Mouse (Mus musculus): ENCODE results near the gene Mkln1. TPM values are rescaled to one million over a fixed set of nuclear protein-coding genes. Genes with fewer than 3 reads are reported as not detected.

Gene Mkln1
- polyA plus RNA-seq, 1 experiment from 2014 or later, result 213 TPM

DNA sequence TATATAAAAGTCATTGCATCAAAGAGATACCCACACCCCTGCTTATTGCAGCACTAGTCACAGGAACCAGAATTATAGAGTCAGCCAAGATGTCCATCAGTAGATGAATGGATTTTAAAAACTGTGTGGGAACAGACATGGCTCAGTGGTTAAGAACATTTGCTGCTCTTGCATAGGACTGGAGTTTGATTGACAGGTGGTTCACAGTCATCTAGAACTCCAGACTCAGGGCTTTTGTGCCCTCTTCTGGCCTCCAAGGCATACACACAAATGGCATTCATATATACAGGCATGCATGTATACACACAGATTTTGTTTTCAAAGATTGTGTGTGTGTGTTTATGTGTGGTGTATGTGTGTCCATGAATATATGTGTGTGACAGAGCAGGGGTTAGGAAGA is 14.0 kb downstream of the Mkln1 start:
- Histone ChIP-seq H3K4me3 (ENCODE audit: low read depth, low read length) (no peak overlapping the region), H3K9ac (ENCODE audit: low read length) (no peak overlapping the region), H3K4me2 (ENCODE audit: low read depth, severe bottlenecking) (no peak overlapping the region), H3K27me3 (ENCODE audit: control insufficient read depth, insufficient read depth, low read length) (no peaks in the 10 kb centered on the region), H3K27ac (replicated peaks; ENCODE audit: low read depth, low read length) (no peak overlapping the region), H3K9me3 (ENCODE audit: control insufficient read depth, low read length) (no peaks in the 10 kb centered on the region), H3K36me3 (ENCODE audit: control insufficient read depth, insufficient read depth, low read length) (no peaks in the 10 kb centered on the region), H3K4me1 (ENCODE audit: control insufficient read depth, insufficient read depth, low read length) (no peaks in the 10 kb centered on the region)
- DNase-seq (ENCODE audit: low spot score), result no peak
- no peak for ATAC-seq (ENCODE audit: insufficient number of reproducible peaks, low FRiP score, low TSS enrichment, low read depth)

DNA sequence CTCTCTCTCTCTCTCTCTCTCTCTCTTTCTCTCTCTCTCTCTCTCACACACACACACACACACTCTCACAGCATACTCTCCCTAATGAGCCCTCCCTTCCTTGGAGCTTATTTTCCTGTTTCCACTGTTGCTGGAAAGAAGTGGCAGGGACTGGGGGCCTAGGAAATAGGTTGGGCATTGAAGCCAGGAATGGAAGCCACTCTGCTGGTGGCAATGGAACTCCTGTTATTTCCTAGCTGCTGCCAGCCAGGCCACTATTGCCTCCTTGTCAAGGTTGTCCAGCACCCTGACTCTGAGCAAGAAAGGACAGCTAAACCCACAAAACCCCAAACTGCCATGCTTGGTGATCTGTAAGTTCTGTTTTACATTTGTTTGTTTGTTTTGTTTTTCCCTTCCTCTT is 15.0 kb downstream of the Mkln1 start:
- no peaks in the 10 kb centered on the region for H3K4me1 ChIP-seq (ENCODE audit: control insufficient read depth, insufficient read depth, low read length)

DNA sequence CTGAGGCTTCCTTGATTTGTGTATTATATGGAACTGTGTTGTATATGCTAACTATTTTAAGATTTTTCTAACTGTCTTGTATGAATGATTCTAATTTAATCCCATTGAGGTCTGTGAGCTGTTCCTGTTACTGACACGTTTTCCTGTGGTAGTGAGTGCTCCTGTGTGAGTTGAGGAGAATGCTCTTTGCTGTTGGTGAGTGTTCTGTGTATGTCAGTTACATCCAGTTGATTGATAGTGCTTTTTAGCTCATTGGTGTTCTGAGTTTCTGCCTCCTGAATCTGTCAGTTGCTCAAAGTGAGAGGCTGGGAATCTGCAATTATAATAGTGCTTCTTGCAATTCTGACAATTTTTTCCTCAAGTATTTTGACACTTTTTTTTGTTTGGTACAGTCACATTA is 15.8 kb downstream of the Mkln1 start:
- Histone ChIP-seq H3K4me3 (ENCODE audit: low read depth, low read length) (no peak overlapping the region), H3K4me2 (ENCODE audit: low read depth, severe bottlenecking) (no peak overlapping the region), H3K9ac (ENCODE audit: low read length) (no peak overlapping the region), H3K36me3 (ENCODE audit: control insufficient read depth, insufficient read depth, low read length) (no peaks in the 10 kb centered on the region), H3K27me3 (ENCODE audit: control insufficient read depth, insufficient read depth, low read length) (no peaks in the 10 kb centered on the region), H3K27ac (replicated peaks; ENCODE audit: low read depth, low read length) (no peak overlapping the region), H3K9me3 (ENCODE audit: control insufficient read depth, low read length) (no peaks in the 10 kb centered on the region), H3K4me1 (ENCODE audit: control insufficient read depth, insufficient read depth, low read length) (no peaks in the 10 kb centered on the region)
- 47% methylated on average over 1 of the region's 1 CpGs for WGBS
- no peak for DNase-seq (ENCODE audit: low spot score)
- no peak for ATAC-seq (ENCODE audit: insufficient number of reproducible peaks, low FRiP score, low TSS enrichment, low read depth)

More for the DNA sequence above, 15.0 kb downstream of the Mkln1 start:
- DNase-seq (ENCODE audit: low spot score) (no peak), ATAC-seq (ENCODE audit: insufficient number of reproducible peaks, low FRiP score, low TSS enrichment, low read depth) (no peak)
- H3K4me2 ChIP-seq (ENCODE audit: low read depth, severe bottlenecking), result no peak overlapping the region
- H3K27me3 ChIP-seq (ENCODE audit: control insufficient read depth, insufficient read depth, low read length), result no peaks in the 10 kb centered on the region
- no peak overlapping the region for H3K9ac ChIP-seq (ENCODE audit: low read length)
- no peak overlapping the region for H3K4me3 ChIP-seq (ENCODE audit: low read depth, low read length)
- no peak overlapping the region for H3K27ac ChIP-seq (replicated peaks; ENCODE audit: low read depth, low read length)
- no peaks in the 10 kb centered on the region for H3K9me3 ChIP-seq (ENCODE audit: control insufficient read depth, low read length)
- no peaks in the 10 kb centered on the region for H3K36me3 ChIP-seq (ENCODE audit: control insufficient read depth, insufficient read depth, low read length)

DNA sequence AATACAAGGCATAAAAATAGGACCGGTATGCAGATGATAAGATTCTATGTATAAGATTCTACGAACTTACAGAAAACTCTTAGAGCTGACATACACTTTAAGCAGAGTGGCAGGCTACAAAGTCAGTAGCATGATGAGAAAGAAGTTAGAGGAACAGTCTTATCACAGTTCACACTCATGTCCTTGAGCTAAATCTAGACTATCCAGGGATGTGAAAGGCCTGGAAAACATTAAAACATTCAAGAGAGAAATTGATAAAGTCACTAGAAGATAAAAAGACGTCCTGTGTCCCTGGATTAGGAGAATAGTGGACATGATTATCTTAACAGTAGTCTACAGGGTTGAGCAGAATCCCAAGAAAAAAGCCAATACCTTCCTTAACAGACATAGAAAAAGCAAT is 26.9 kb downstream of the Mkln1 start:
- no peaks in the 10 kb centered on the region for H3K27me3 ChIP-seq (ENCODE audit: control insufficient read depth, insufficient read depth, low read length)
- no peaks in the 10 kb centered on the region for H3K4me1 ChIP-seq (ENCODE audit: control insufficient read depth, insufficient read depth, low read length)
- H3K4me2 ChIP-seq (ENCODE audit: low read depth, severe bottlenecking), result no peak overlapping the region
- no peaks in the 10 kb centered on the region for H3K9me3 ChIP-seq (ENCODE audit: control insufficient read depth, low read length)
- ATAC-seq (ENCODE audit: insufficient number of reproducible peaks, low FRiP score, low TSS enrichment, low read depth), result no peak
- DNase-seq (ENCODE audit: low spot score), result no peak
- H3K36me3 ChIP-seq (ENCODE audit: control insufficient read depth, insufficient read depth, low read length), result no peaks in the 10 kb centered on the region
- no peak overlapping the region for H3K4me3 ChIP-seq (ENCODE audit: low read depth, low read length)
- no peak overlapping the region for H3K9ac ChIP-seq (ENCODE audit: low read length)
- no peak overlapping the region for H3K27ac ChIP-seq (replicated peaks; ENCODE audit: low read depth, low read length)
- 89% methylated on average over 3 of the region's 3 CpGs for WGBS

DNA sequence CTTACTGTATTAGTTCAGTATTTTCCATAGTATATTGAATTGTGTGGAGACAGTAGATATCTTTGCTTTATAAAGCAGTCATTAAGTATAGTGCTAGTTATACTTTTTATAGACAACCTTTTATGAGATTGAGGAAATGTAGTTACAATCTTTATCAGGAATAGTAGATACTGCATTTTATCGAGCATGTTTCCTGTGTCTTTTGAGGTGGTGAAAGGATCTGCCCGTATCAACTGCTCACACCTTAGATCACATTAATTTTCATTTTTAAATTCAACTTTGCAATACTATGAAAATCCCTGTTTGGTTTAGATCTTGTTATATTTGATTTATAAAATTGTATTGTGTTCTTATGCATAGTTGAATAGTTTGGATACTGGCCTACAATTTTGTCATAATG is 38.7 kb downstream of the Mkln1 start:
- no peaks in the 10 kb centered on the region for H3K9me3 ChIP-seq (ENCODE audit: control insufficient read depth, low read length)
- WGBS, result 88% methylated on average over 2 of the region's 2 CpGs
- H3K36me3 ChIP-seq (ENCODE audit: control insufficient read depth, insufficient read depth, low read length), result peaks cover 9% of the 10 kb centered on the region; the same call in 1 of the 2 replicates
- H3K4me3 ChIP-seq (ENCODE audit: low read depth, low read length), result no peak overlapping the region
- ATAC-seq (ENCODE audit: insufficient number of reproducible peaks, low FRiP score, low TSS enrichment, low read depth), result no peak
- H3K27me3 ChIP-seq (ENCODE audit: control insufficient read depth, insufficient read depth, low read length), result no peaks in the 10 kb centered on the region
- H3K9ac ChIP-seq (ENCODE audit: low read length), result no peak overlapping the region
- H3K4me2 ChIP-seq (ENCODE audit: low read depth, severe bottlenecking), result no peak overlapping the region
- no peaks in the 10 kb centered on the region for H3K4me1 ChIP-seq (ENCODE audit: control insufficient read depth, insufficient read depth, low read length)
- DNase-seq (ENCODE audit: low spot score), result no peak
- H3K27ac ChIP-seq (replicated peaks; ENCODE audit: low read depth, low read length), result no peak overlapping the region

DNA sequence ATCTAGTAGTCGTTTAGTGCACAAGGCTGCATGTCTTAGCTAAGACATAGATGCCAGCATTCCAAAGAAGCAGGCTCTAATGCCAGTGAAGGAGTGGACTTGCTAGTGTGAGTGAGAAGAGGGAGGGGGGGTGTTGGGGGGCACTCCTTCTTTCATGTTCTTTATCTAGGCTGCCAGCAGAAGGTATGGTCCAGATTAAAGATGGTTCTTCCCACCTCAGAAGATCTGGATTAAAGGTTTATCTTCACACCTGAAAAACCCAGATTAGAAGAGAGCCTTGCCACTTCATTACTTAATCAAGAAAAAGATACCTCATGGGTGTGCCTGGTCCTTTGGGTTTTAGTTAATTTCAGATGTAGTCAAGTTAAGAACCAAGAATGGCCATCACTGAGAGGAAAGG is 46.7 kb downstream of the Mkln1 start:
- ATAC-seq (ENCODE audit: insufficient number of reproducible peaks, low FRiP score, low TSS enrichment, low read depth) (no peak), DNase-seq (ENCODE audit: low spot score) (no peak)
- Histone ChIP-seq H3K9me3 (ENCODE audit: control insufficient read depth, low read length) (no peaks in the 10 kb centered on the region), H3K36me3 (ENCODE audit: control insufficient read depth, insufficient read depth, low read length) (no peaks in the 10 kb centered on the region), H3K4me1 (ENCODE audit: control insufficient read depth, insufficient read depth, low read length) (no peaks in the 10 kb centered on the region), H3K9ac (ENCODE audit: low read length) (no peak overlapping the region), H3K4me2 (ENCODE audit: low read depth, severe bottlenecking) (no peak overlapping the region), H3K4me3 (ENCODE audit: low read depth, low read length) (no peak overlapping the region), H3K27me3 (ENCODE audit: control insufficient read depth, insufficient read depth, low read length) (no peaks in the 10 kb centered on the region), H3K27ac (replicated peaks; ENCODE audit: low read depth, low read length) (no peak overlapping the region)
- WGBS, result 82% methylated on average over 1 of the region's 1 CpGs

DNA sequence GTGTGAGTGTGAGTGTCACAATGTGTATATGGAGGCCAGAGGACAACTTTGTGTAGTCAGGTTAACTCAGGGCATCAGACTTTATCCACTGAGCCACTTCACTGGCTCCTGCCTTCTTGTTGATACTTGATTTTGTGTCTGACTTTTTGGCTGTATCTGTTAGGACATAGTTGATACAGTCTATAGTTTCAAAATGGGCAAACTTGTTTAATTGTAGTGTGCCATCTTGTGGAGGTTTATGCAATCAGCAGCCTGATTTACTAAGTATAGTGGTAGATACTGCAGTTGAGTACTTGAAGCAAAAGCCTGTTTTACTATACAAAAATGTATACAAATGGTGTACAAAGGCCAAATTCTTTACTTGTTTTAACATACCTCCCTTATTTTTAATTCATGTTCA is 55.2 kb downstream of the Mkln1 start:
- Histone ChIP-seq H3K27ac (replicated peaks; ENCODE audit: low read depth, low read length) (no peak overlapping the region), H3K27me3 (ENCODE audit: control insufficient read depth, insufficient read depth, low read length) (no peaks in the 10 kb centered on the region), H3K4me3 (ENCODE audit: low read depth, low read length) (no peak overlapping the region), H3K4me1 (ENCODE audit: control insufficient read depth, insufficient read depth, low read length) (no peaks in the 10 kb centered on the region), H3K36me3 (ENCODE audit: control insufficient read depth, insufficient read depth, low read length) (no peaks in the 10 kb centered on the region; the same call in 1 of the 2 replicates), H3K9ac (ENCODE audit: low read length) (no peak overlapping the region), H3K9me3 (ENCODE audit: control insufficient read depth, low read length) (no peaks in the 10 kb centered on the region), H3K4me2 (ENCODE audit: low read depth, severe bottlenecking) (no peak overlapping the region)
- ATAC-seq (ENCODE audit: insufficient number of reproducible peaks, low FRiP score, low TSS enrichment, low read depth) (no peak), DNase-seq (ENCODE audit: low spot score) (no peak)

DNA sequence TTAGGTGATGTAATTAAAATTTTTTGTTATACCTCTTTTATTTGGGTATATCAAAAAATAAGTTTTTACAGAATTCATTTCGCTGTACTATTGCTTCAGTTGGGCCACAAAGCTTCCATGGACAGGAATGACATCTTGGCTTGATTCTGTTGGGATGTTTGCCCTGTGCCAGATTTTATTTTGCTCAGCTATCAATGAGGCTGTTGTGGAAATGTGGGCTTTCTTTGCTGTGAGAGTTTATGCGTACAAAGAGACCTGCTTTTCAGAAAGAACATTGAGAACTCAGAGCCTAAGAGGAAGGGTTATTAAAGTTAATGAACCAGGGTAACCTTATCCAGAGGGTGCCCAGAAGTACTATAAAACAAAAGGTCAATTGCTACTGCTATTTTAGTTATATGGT is 56.8 kb downstream of the Mkln1 start:
- Histone ChIP-seq H3K4me1 (ENCODE audit: control insufficient read depth, insufficient read depth, low read length) (no peaks in the 10 kb centered on the region), H3K9ac (ENCODE audit: low read length) (no peak overlapping the region), H3K27me3 (ENCODE audit: control insufficient read depth, insufficient read depth, low read length) (no peaks in the 10 kb centered on the region), H3K27ac (replicated peaks; ENCODE audit: low read depth, low read length) (no peak overlapping the region), H3K9me3 (ENCODE audit: control insufficient read depth, low read length) (no peaks in the 10 kb centered on the region), H3K4me2 (ENCODE audit: low read depth, severe bottlenecking) (no peak overlapping the region), H3K36me3 (ENCODE audit: control insufficient read depth, insufficient read depth, low read length) (no peaks in the 10 kb centered on the region; the same call in 1 of the 2 replicates), H3K4me3 (ENCODE audit: low read depth, low read length) (no peak overlapping the region)
- no peak for DNase-seq (ENCODE audit: low spot score)
- no peak for ATAC-seq (ENCODE audit: insufficient number of reproducible peaks, low FRiP score, low TSS enrichment, low read depth)
- WGBS, result 76% methylated on average over 2 of the region's 2 CpGs

DNA sequence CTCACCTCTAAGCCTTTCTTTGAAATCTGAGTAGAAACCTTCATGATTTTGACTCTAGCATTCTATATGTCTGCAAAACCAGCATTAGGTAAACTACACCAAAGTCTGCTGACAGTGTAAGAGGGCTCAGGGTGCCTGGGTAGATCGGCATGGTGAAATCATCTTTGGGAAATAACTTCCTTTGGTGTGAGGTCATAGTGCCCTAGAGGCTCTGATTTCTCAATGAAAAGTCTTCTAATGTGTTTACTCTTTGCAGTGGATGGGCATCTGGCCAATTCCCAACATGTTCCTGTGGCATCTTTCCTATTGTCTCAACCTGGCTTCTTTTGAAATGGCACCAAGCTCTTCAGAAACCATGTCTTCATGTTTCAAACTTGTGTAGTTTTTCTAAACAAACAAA is 58.5 kb downstream of the Mkln1 start:
- DNase-seq (ENCODE audit: low spot score), result no peak
- Histone ChIP-seq H3K9ac (ENCODE audit: low read length) (no peak overlapping the region), H3K36me3 (ENCODE audit: control insufficient read depth, insufficient read depth, low read length) (no peaks in the 10 kb centered on the region; the same call in 1 of the 2 replicates), H3K27ac (replicated peaks; ENCODE audit: low read depth, low read length) (no peak overlapping the region), H3K27me3 (ENCODE audit: control insufficient read depth, insufficient read depth, low read length) (no peaks in the 10 kb centered on the region), H3K4me2 (ENCODE audit: low read depth, severe bottlenecking) (no peak overlapping the region), H3K4me3 (ENCODE audit: low read depth, low read length) (no peak overlapping the region), H3K4me1 (ENCODE audit: control insufficient read depth, insufficient read depth, low read length) (no peaks in the 10 kb centered on the region), H3K9me3 (ENCODE audit: control insufficient read depth, low read length) (no peaks in the 10 kb centered on the region)
- ATAC-seq (ENCODE audit: insufficient number of reproducible peaks, low FRiP score, low TSS enrichment, low read depth), result no peak
- 97% methylated on average over 1 of the region's 1 CpGs for WGBS
